17 mouse cellular contexts compared by ENCODE assay signal in the genomic region with DNA sequence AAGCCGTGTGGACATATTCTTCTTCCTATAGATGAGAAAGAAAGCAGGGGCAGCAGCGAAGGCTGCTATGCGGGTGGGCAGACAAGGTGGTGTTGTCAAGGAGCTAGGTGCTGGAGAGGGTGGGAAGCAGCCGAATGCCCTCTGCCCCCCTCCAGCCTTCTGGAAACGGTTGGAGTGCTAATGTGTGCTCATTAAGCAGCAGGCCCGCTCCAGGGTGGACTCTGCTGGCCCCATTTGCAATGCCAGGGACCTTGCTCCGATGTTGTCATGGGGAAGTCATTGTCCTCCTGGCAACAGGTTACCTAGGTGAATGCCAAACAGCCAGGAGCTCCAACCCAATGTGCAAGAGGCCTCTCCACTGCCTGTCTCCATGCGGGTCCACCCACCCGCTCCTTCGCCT.
"Had no signal": no experiment of that assay in that cellular context is flagged by ENCODE, and none has a peak within 500 bp of the region (broad histone marks: within the 10 kb centered on the region; RNA-seq: fewer than 3 reads in every experiment).

No protein-coding gene starts in this region.

- H3K27me3 ChIP-seq: limb, embryonic 15.5 days; liver, embryonic 12.5 days; midbrain, embryonic 15.5 days had no signal

- H3K4me1 ChIP-seq: limb, embryonic 15.5 days; liver, embryonic 12.5 days; midbrain, embryonic 15.5 days; neural tube, embryonic 15.5 days had no signal

- H3K9me3 ChIP-seq: limb, embryonic 15.5 days; liver, embryonic 12.5 days; midbrain, embryonic 10.5 days; midbrain, embryonic 15.5 days; neural tube, embryonic 15.5 days had no signal

- H3K36me3 ChIP-seq: limb, embryonic 15.5 days; liver, embryonic 12.5 days; midbrain, embryonic 10.5 days; midbrain, embryonic 15.5 days; neural tube, embryonic 15.5 days had no signal

- H3K9ac ChIP-seq: limb, embryonic 15.5 days; liver, embryonic 12.5 days; lung, embryonic 14.5 days; midbrain, embryonic 15.5 days; neural tube, embryonic 15.5 days had no signal

- H3K27ac ChIP-seq: kidney, postnatal 0 days; layer of hippocampus, adult 2 months; limb, embryonic 15.5 days; liver, embryonic 12.5 days; midbrain, embryonic 10.5 days; midbrain, embryonic 15.5 days; neural tube, embryonic 15.5 days had no signal

- H3K4me3 ChIP-seq: layer of hippocampus, adult 2 months; limb, embryonic 15.5 days; liver, embryonic 12.5 days; midbrain, embryonic 10.5 days; midbrain, embryonic 15.5 days; neural tube, embryonic 15.5 days had no signal

- DNase-seq: kidney, adult 11 months; kidney, adult 9 months; kidney, postnatal 36 days; lung, embryonic 14.5 days; lung, postnatal 10 days; lung, postnatal 4 days; right cerebral cortex, adult 18-20 months; right cerebral cortex, postnatal 4 days; spleen, adult 18-20 months; thymus, postnatal 36 days had no signal
